Mouse (Mus musculus): ENCODE results near the gene Gm17490. TPM values are rescaled to one million over a fixed set of nuclear protein-coding genes. Genes with fewer than 3 reads are reported as not detected.

Gm17490 gene
- total and polyA plus RNA-seq, 2 experiments from 2014 or later, result not detected

GRCm38 (mm10) chr2:11596690-11597089, 29.4 kb downstream of the Gm17490 start:
- 78% methylated on average over 2 of the region's 2 CpGs for WGBS
- Histone ChIP-seq H3K9ac (replicated peaks; ENCODE audit: low read depth, low read length) (no peak overlapping the region), H3K4me3 (ENCODE audit: low read depth, low read length) (no peak overlapping the region), H3K27ac (ENCODE audit: low read depth) (no peak overlapping the region), H3K27me3 (ENCODE audit: control insufficient read depth, insufficient read depth, low read length) (no peaks in the 10 kb centered on the region), H3K4me2 (ENCODE audit: low read depth, low read length) (no peak overlapping the region), H3K9me3 (replicated peaks; ENCODE audit: control insufficient read depth, low read length) (no peaks in the 10 kb centered on the region), H3K36me3 (replicated peaks; ENCODE audit: control insufficient read depth, insufficient read depth, low read length) (peaks cover 80% of the 10 kb centered on the region), H3K4me1 (ENCODE audit: control insufficient read depth, insufficient read depth) (peaks cover 2% of the 10 kb centered on the region; the same call in 1 of the 2 replicates)
- ATAC-seq (ENCODE audit: insufficient read depth, low read depth), result no peak
- TF ChIP-seq CTCF (IDR thresholded peaks at IDR 0.05; ENCODE audit: low read depth), result no peak
- no peak for TF ChIP-seq EP300 (IDR thresholded peaks at IDR 0.05; ENCODE audit: low read depth)
- no peak for DNase-seq (ENCODE audit: low spot score)

GRCm38 (mm10) chr2:11587996-11588395, 38.1 kb downstream of the Gm17490 start:
- ATAC-seq (ENCODE audit: insufficient read depth, low read depth) (no peak), DNase-seq (ENCODE audit: low spot score) (no peak)
- WGBS, result 67% methylated on average over 4 of the region's 4 CpGs

GRCm38 (mm10) chr2:11579399-11579798, 46.7 kb downstream of the Gm17490 start:
- Histone ChIP-seq H3K27ac (ENCODE audit: low read depth) (no peak overlapping the region), H3K9ac (replicated peaks; ENCODE audit: low read depth, low read length) (no peak overlapping the region), H3K4me3 (ENCODE audit: low read depth, low read length) (no peak overlapping the region), H3K27me3 (ENCODE audit: control insufficient read depth, insufficient read depth, low read length) (no peaks in the 10 kb centered on the region), H3K4me1 (ENCODE audit: control insufficient read depth, insufficient read depth) (no peaks in the 10 kb centered on the region), H3K36me3 (replicated peaks; ENCODE audit: control insufficient read depth, insufficient read depth, low read length) (peaks cover 9% of the 10 kb centered on the region), H3K4me2 (ENCODE audit: low read depth, low read length) (no peak overlapping the region), H3K9me3 (replicated peaks; ENCODE audit: control insufficient read depth, low read length) (no peaks in the 10 kb centered on the region)
- ATAC-seq (ENCODE audit: insufficient read depth, low read depth), result no peak
- TF ChIP-seq EP300 (IDR thresholded peaks at IDR 0.05; ENCODE audit: low read depth) (no peak), CTCF (IDR thresholded peaks at IDR 0.05; ENCODE audit: low read depth) (no peak)
- 86% methylated on average over 4 of the region's 4 CpGs for WGBS
- no peak for DNase-seq (ENCODE audit: low spot score)

More at GRCm38 (mm10) chr2:11587996-11588395, 38.1 kb downstream of the Gm17490 start:
- Histone ChIP-seq H3K9ac (replicated peaks; ENCODE audit: low read depth, low read length) (no peak overlapping the region), H3K27ac (ENCODE audit: low read depth) (no peak overlapping the region), H3K4me1 (ENCODE audit: control insufficient read depth, insufficient read depth) (no peaks in the 10 kb centered on the region), H3K4me3 (ENCODE audit: low read depth, low read length) (no peak overlapping the region), H3K4me2 (ENCODE audit: low read depth, low read length) (no peak overlapping the region), H3K9me3 (replicated peaks; ENCODE audit: control insufficient read depth, low read length) (no peaks in the 10 kb centered on the region), H3K36me3 (replicated peaks; ENCODE audit: control insufficient read depth, insufficient read depth, low read length) (peaks cover 95% of the 10 kb centered on the region), H3K27me3 (ENCODE audit: control insufficient read depth, insufficient read depth, low read length) (no peaks in the 10 kb centered on the region)
- TF ChIP-seq EP300 (IDR thresholded peaks at IDR 0.05; ENCODE audit: low read depth) (no peak), CTCF (IDR thresholded peaks at IDR 0.05; ENCODE audit: low read depth) (no peak)

DNA sequence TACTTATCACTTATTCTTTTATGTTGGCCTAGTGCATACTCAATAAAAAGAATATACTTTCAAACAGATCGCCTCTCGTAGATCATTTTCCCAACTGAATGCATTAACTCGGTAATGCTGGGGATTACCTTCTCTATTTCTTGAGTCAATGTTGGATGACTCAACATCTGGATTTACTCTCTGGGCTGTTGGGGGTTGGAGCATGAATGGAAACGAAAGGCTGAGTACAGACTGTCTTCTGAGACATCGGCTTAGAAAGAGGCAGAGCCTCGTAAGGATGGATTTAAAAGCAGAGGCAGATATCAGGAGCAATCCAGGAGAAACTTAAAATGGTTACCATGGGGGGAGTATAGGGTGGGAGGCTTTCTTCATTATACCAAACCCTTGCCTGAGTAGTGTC, 47.9 kb downstream of the Gm17490 start:
- DNase-seq (ENCODE audit: low spot score) (no peak), ATAC-seq (ENCODE audit: insufficient read depth, low read depth) (no peak)
- Histone ChIP-seq H3K27me3 (ENCODE audit: control insufficient read depth, insufficient read depth, low read length) (no peaks in the 10 kb centered on the region), H3K4me1 (ENCODE audit: control insufficient read depth, insufficient read depth) (no peaks in the 10 kb centered on the region), H3K4me2 (ENCODE audit: low read depth, low read length) (no peak overlapping the region), H3K27ac (ENCODE audit: low read depth) (no peak overlapping the region), H3K4me3 (ENCODE audit: low read depth, low read length) (no peak overlapping the region), H3K9ac (replicated peaks; ENCODE audit: low read depth, low read length) (no peak overlapping the region), H3K9me3 (replicated peaks; ENCODE audit: control insufficient read depth, low read length) (no peaks in the 10 kb centered on the region), H3K36me3 (replicated peaks; ENCODE audit: control insufficient read depth, insufficient read depth, low read length) (no peaks in the 10 kb centered on the region)
- TF ChIP-seq EP300 (IDR thresholded peaks at IDR 0.05; ENCODE audit: low read depth) (no peak), CTCF (IDR thresholded peaks at IDR 0.05; ENCODE audit: low read depth) (no peak)
- WGBS, result 83% methylated on average over 6 of the region's 6 CpGs

Other genes with a start within 250 kb of the Gm17490 start
- 2.4 and 6.8 TPM in 2 replicates for gene Pfkfb3, start 72.2 kb downstream of the Gm17490 start, total RNA-seq (2014; rRNA removed; ENCODE audit: low replicate concordance)
- 3.2 and 3.5 TPM in 2 replicates for gene Pfkfb3, start 72.2 kb downstream of the Gm17490 start, polyA plus RNA-seq (2015; fragmentation: Nextera tagmentation; extraction: Ambion mirVana)
- 28.5 and 42.7 TPM in 2 replicates for gene Rbm17, start 22.1 kb downstream of the Gm17490 start, total RNA-seq (2014; rRNA removed; ENCODE audit: low replicate concordance)
- 58.3 and 61.0 TPM in 2 replicates for gene Rbm17, start 22.1 kb downstream of the Gm17490 start, polyA plus RNA-seq (2015; fragmentation: Nextera tagmentation; extraction: Ambion mirVana)
- gene Il2ra, start 16.5 kb upstream of the Gm17490 start, total RNA-seq (2014; rRNA removed; ENCODE audit: low replicate concordance), result 0.50 TPM in 1 of 2 replicates, not detected in the other
- not detected in 2 replicates for gene Il2ra, start 16.5 kb upstream of the Gm17490 start, polyA plus RNA-seq (2015; fragmentation: Nextera tagmentation; extraction: Ambion mirVana)
- gene Il15ra, start 79.0 kb upstream of the Gm17490 start, total RNA-seq (2014; rRNA removed; ENCODE audit: low replicate concordance), result 11.6 and 14.2 TPM in 2 replicates
- gene Il15ra, start 79.0 kb upstream of the Gm17490 start, polyA plus RNA-seq (2015; fragmentation: Nextera tagmentation; extraction: Ambion mirVana), result 21.7 and 24.7 TPM in 2 replicates
- 81.0 and 94.7 TPM in 2 replicates for gene Fbh1, start 151.3 kb upstream of the Gm17490 start, total RNA-seq (2014; rRNA removed; ENCODE audit: low replicate concordance)
- 77.3 and 81.2 TPM in 2 replicates for gene Fbh1, start 151.3 kb upstream of the Gm17490 start, polyA plus RNA-seq (2015; fragmentation: Nextera tagmentation; extraction: Ambion mirVana)
- gene Ankrd16, start 151.6 kb upstream of the Gm17490 start, total RNA-seq (2014; rRNA removed; ENCODE audit: low replicate concordance), result 19.8 and 43.1 TPM in 2 replicates
- 18.8 and 23.0 TPM in 2 replicates for gene Ankrd16, start 151.6 kb upstream of the Gm17490 start, polyA plus RNA-seq (2015; fragmentation: Nextera tagmentation; extraction: Ambion mirVana)

Measured in heart, postnatal 0 days (tissue).